Comparison of ENCODE assay signal across 25 mouse cellular contexts in the genomic region with DNA sequence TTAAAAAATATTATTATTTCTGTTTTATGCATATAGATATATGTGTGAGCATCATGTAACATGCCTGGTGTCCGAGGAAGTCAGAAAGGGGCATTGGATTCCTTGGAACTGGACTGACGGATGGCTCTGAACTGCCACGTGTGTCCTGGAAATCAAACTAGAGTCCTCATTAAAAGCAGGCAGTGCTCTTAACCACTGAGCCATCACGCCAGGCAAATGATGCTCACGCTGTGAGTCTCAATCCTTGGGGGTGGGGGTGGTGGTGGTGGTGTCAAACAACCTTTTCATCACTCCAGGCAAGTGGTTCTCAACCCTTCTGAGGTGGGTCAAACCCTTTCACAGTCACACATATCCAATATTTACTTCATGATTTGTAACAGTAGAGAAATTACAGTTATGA. TPM values are rescaled to one million over a fixed set of nuclear protein-coding genes. Genes with fewer than 3 reads are reported as not detected.
DNase-seq lines count a peak whose midpoint lies in the region; ATAC-seq and TF ChIP-seq lines count a peak whose summit lies in the region.
"Had no signal": no experiment of that assay in that cellular context is flagged by ENCODE, and none has a peak within 500 bp of the region (broad histone marks: within the 10 kb centered on the region; RNA-seq: fewer than 3 reads in every experiment).

No protein-coding gene starts in this region.

- no peaks in the 10 kb centered on the region for H3K36me3 ChIP-seq in spleen, adult 2 months (ENCODE audit: control insufficient read depth, insufficient read depth, low read length)
- no peaks in the 10 kb centered on the region for H3K36me3 ChIP-seq in splenic B cell, adult 2 months (ENCODE audit: control insufficient read depth, insufficient read depth, low read length, poor library complexity, severe bottlenecking)
- H3K36me3 ChIP-seq: embryonic facial prominence, embryonic 13.5 days; embryonic facial prominence, embryonic 15.5 days; forebrain, embryonic 10.5 days; forebrain, embryonic 12.5 days; G1E had no signal

- no peak for ATAC-seq in megakaryocyte-erythroid progenitor cell, adult 5-6 weeks (replicated peaks; ENCODE audit: low FRiP score, low TSS enrichment, poor library complexity, severe bottlenecking)
- ATAC-seq: forebrain, embryonic 14.5 days; forebrain, embryonic 16.5 days; Patski had no signal

- WGBS in spleen, adult 2 months: 56% methylated on average over 5 of the region's 5 CpGs

- TF ChIP-seq CTCF in spleen, adult 2 months (IDR thresholded peaks at IDR 0.05; ENCODE audit: extremely low read depth, insufficient read depth, insufficient read length, insufficient replicate concordance): no peak

- TF ChIP-seq POLR2A in spleen, adult 2 months (IDR thresholded peaks at IDR 0.05; ENCODE audit: low read depth, low read length): no peak

- no peak overlapping the region for H3K4me3 ChIP-seq in spleen, adult 2 months (ENCODE audit: extremely low read depth, insufficient read depth, insufficient read length)
- H3K4me3 ChIP-seq: embryonic facial prominence, embryonic 13.5 days; embryonic facial prominence, embryonic 15.5 days; erythroblast, embryonic 14.5 days; forebrain, embryonic 10.5 days; forebrain, embryonic 12.5 days had no signal

- peaks cover 19% of the 10 kb centered on the region; the same call in 1 of the 2 replicates for H3K4me1 ChIP-seq in spleen, adult 2 months (ENCODE audit: control insufficient read depth, insufficient read depth, insufficient read length)

- DNase-seq in spleen, adult 2 months (ENCODE audit: low read depth in 1 of 2, low spot score in 2 of 2): no peak
- no peak for DNase-seq in spleen, postnatal 4 days (ENCODE audit: low spot score in 2 of 2)
- peak; percentile 15 to 17 for DNase-seq in B cell, adult 2 months
- peak; percentile 49 for DNase-seq in splenic B cell, adult 2 months (ENCODE audit: low read depth, low spot score)
- DNase-seq in adrenal gland, adult (ENCODE audit: inconsistent age in 2 of 2, low spot score in 1 of 2): no peak
- DNase-seq: adrenal gland, adult 2 months; adrenal gland, postnatal 10 days; adrenal gland, postnatal 25 days; cerebellum, adult 11 months; cerebellum, adult 18-20 months; cerebellum, adult 8-10 months; cerebellum, adult 9-11 months; cerebellum, postnatal 14 days; cerebellum, postnatal 36 days; embryo, embryonic 11 days had no signal

- peak overlapping the region; percentile 4; the same call in 1 of the 2 replicates for H3K27ac ChIP-seq in spleen, adult 2 months (ENCODE audit: insufficient read depth, low read length)
- H3K27ac ChIP-seq: embryonic facial prominence, embryonic 13.5 days; embryonic facial prominence, embryonic 15.5 days; forebrain, embryonic 10.5 days; forebrain, embryonic 12.5 days had no signal

- H3K27me3 ChIP-seq in spleen, adult 2 months (ENCODE audit: control insufficient read depth, insufficient read depth, low read length): no peaks in the 10 kb centered on the region
- no peaks in the 10 kb centered on the region; the same call in 1 of the 2 replicates for H3K27me3 ChIP-seq in splenic B cell, adult 2 months (ENCODE audit: control insufficient read depth, insufficient read depth, low read length, poor library complexity, severe bottlenecking)
- H3K27me3 ChIP-seq: embryonic facial prominence, embryonic 13.5 days; embryonic facial prominence, embryonic 15.5 days; Patski had no signal

RNA-seq across cellular contexts. Expression of gene Tgif1, which starts 32.5 kb away (rescaled TPM):
- 22.2 and 22.6 TPM in 2 replicates for polyA plus RNA-seq in spleen, adult 2 months (2012; rRNA removed)
- total RNA-seq in megakaryocyte-erythroid progenitor cell, adult 5-6 weeks (2014; fragmentation: Nextera tagmentation): 43.6 and 50.7 TPM in 2 replicates
- 25.0 and 30.1 TPM in 2 replicates for total RNA-seq in megakaryocyte-erythroid progenitor cell, adult 5-6 weeks (2017)

Comparison
In these comparisons a context has a peak if more than half of its experiments do, and no peak if none do; other contexts are left out.
1. DNase-seq: peak in B cell, adult 2 months (2 of 2) and splenic B cell, adult 2 months (single experiment); none in spleen, adult 2 months (0 of 2), spleen, postnatal 4 days (0 of 2) and adrenal gland, adult (0 of 2).